Mouse (Mus musculus): ENCODE measurements around the gene 9030612E09Rik.

The 9030612E09Rik gene

DNA sequence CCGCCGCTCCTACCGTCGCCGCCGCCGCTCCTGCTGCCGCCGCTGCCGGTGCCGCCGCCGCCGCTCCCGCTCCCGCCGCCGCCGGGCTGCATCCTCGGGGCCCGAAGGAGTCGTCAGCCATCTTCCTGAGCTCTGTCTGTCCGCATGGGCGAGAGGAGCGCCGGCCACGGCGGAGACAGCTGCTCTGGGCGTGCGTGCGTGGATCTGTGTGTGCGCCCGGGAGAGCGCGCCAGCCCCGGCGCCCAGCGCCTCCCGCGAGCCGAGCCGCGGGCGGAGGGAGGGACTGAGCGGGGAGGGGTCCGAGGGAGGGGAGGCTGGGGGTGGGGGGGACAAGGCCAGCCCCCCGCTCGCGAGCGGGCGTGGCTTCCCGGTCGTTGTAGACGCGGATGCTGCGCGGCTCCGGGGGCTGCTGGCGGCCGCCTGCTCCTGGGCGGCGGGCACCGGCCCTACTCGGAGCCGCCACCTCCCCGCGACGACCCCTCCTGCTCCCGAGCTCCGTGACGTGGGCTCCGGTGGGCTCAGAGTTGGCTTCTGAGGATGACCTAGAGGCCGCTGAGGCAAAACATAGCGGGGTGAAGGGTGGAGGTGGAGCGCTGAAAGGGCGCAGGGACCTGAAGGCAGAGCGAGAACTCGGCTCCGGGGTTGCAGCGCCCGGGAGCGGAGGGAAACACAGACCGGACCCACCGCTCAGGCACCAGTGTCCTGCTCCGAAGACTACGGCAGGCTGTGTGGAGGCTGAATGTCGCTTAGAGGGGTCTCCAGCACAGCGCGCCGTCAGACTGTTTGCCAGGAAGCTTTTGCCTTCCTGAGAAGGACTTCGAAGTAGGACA is at the start of gene 9030612E09Rik, which contains the start of gene Sobp:
TSS of gene 9030612E09Rik (plus strand) at position 379 of the 830 bp plus-strand sequence.
TSS of gene Sobp (minus strand) at position 205 of the 830 bp plus-strand sequence.
- peak; percentile 77 for DNase-seq

GRCm38 (mm10) chr10:43128750-43129149 is 45.8 kb upstream of the 9030612E09Rik start:
- DNase-seq: no peak

DNA sequence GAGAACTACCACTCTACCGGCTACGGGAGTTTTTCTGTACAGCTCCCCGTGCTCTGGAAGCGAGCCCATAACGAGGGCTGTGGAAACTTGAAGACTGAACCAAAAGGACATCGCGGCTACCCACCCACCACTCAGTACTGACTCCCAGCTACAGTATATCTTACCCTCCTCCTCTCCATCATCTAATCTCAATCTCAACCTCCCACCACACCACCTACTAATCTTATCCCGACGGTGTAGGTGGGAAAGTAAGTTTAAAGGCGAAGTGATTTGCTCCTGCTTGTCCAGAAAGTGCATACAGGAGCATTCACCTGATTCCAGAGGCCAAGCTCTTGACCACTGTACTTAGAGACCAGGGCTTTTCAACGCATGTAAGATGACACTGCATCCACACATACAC is 40.5 kb upstream of the 9030612E09Rik start:
- no peak for DNase-seq

DNA sequence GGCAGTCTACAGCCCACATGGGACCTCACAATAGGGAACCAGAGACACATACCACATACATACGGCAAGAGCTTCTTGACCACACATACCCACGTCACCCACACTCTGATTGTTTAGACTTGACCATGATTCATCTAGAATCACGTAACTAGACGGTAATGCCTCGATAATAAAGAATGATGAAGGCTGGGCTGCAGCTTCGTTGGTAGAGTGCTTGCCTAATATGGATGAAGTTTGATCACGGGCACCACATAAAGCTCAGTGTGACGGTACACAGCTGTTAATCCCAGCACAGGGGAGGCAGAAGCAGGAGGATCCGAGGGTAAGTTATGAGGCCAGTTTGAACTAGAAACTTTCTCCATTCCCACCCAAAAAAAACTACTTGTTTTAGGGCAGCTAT is 31.3 kb upstream of the 9030612E09Rik start:
- no peak for DNase-seq

DNA sequence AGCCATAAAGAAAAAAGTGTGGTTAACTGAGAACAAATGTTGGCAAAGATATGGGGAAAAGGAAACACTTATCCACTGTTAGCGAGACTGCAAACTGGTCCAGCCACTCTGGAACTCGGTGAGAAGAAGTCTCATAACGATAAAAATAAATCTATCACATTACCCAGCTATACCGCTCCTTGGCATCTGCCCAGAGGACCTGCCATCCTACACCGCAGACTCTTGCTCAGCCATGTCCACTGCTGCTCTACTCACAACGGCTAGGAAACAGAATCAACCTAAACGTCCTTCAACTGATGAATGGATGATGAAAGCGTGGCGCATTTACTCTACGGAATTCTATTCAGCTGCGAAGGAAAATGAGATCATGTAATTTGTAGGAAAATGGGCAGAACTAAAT is 26.0 kb upstream of the 9030612E09Rik start:
- no peak for DNase-seq

DNA sequence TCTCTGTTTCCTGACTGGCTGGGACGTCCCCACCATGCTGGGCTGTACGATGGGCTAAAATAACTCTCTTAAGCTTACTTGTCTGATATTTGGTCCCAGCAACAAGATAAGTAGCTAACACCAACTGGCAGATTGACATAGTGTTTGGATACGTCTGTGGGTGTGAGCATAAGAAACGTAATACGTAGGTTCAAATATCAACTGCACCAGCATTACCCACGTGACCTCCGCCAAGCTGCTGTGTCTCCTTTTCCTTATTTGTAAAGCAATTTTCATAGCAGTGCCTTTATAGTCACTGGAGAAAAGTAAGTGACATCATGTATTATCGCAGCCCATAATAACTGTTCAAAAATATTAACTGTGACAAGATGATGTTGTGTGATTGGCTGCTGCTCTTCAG is 21.9 kb upstream of the 9030612E09Rik start:
- DNase-seq: no peak

GRCm38 (mm10) chr10:43155046-43155560 is 19.4 kb upstream of the 9030612E09Rik start:
- DNase-seq: peak; percentile 46

DNA sequence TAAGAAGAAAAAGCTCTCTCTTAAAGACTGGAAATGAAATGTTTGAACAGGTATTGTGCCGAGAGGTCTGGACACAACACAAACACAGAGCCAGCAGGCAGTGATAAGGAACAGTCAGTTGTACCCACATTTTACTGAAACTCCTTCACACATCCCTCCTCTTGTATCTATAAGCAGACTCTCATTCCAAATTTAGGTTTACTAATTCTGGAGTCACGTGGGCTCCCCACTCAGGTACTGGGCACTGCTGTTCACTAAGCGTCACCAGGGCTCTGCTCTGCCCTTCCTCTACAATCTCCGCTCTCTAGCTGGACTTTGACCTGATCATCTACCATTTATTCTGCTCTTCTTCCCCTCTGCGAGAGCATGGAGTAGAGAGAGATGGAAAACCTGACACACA is 15.6 kb upstream of the 9030612E09Rik start:
- DNase-seq: no peak

- DNase-seq: no peak
These were observed 15.2 kb upstream of the 9030612E09Rik start for GRCm38 (mm10) chr10:43159333-43159732.

DNA sequence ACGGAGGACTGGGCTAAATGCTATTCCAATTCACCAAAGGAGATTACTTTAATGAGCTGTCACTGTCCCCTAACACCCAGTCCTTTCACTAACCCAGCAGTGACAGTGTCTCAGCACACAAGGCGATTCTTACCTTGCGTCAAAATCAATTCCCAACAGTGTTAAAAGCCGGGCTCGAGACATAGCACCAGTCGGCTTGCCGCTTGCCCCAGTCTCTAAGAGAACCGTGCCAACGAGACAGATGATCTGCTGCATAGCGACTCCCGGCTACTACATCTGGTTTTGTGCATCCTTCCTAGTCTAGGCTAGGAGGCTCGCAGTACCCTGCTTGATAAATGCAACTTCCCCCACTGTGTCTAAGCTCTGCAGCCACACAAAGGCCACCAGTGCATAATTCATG is 12.2 kb upstream of the 9030612E09Rik start:
- no peak for DNase-seq

DNA sequence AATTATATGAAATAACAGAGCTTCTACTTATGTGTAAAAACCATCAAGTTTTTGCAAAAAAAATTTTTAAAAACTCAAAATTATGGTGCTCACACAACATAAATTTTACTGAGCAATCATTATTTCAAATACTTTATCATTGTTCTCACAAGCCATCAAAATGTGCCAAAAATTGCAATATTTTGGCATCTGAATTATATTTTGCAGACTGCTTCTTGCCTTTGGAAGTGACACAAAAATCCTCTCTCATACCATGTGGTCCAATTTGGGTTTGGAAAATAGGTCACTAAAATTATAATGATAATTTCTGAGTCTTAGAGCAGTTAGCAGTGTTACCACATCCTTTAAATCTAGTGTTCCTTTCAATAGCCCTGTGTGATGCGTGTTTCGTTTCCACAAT is 10.1 kb upstream of the 9030612E09Rik start:
- DNase-seq: no peak

DNA sequence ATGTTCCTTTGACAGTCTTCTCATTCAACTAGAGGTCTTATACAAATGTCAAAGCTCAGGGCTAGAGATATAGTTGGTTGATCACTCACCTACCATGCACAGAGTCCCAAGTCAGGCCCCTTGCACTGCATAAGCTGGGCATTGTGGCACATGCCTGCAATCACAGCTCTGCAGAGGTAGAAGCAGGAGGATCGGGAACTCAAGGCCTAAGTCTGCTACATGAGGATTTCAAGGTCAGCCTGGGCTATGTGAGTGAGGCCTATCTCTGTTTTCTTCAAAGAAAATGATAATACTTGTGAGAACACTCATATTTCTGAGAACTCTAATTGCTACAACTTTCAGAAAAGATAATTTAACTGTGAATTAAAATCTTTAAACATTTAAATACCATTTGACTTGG is 8.4 kb upstream of the 9030612E09Rik start:
- no peak for DNase-seq

- DNase-seq: no peak
These were observed 7.7 kb upstream of the 9030612E09Rik start for GRCm38 (mm10) chr10:43166817-43167216.

GRCm38 (mm10) chr10:43168847-43169246 is 5.7 kb upstream of the 9030612E09Rik start:
- DNase-seq: no peak

GRCm38 (mm10) chr10:43171106-43171505 is 3.4 kb upstream of the 9030612E09Rik start:
- DNase-seq: no peak

DNA sequence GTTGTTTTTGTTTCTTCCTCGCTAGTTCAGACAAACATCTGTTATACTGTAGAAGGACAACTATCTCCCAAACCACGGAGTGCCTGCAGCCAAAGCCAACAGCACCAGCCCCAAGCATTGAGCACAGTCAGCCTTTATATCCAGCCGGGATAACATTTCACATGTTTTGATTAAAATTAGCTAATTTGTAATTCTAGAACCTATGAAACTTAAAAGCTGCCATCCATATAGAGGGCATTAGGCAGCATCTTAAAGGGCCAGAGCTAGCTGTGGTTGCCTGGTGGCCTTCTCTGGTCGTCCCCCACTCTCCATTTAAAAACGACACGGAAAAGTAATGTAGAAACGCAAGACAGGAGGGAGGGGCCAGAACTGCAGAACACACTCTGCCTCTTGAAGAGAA is 2.4 kb upstream of the 9030612E09Rik start:
- no peak for DNase-seq

DNA sequence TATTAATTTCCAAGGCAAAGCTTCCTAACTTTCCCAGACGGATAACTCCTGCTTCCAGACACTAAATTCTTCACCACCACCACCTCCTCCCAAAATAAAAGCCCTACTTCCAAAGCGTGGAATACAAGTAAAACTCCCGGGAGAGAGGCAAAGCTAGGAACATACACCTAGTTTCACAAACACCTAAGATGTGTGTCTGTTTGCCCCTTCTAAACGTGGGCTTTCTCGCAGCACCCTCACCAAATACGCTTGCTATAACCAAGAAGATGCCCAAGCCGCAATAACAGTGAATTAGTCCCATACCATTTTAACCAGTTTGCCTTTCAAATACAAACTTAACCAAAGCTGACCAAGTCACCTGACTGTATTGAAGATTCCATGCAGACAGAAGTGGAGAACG is 1.9 kb upstream of the 9030612E09Rik start:
- no peak for DNase-seq

DNA sequence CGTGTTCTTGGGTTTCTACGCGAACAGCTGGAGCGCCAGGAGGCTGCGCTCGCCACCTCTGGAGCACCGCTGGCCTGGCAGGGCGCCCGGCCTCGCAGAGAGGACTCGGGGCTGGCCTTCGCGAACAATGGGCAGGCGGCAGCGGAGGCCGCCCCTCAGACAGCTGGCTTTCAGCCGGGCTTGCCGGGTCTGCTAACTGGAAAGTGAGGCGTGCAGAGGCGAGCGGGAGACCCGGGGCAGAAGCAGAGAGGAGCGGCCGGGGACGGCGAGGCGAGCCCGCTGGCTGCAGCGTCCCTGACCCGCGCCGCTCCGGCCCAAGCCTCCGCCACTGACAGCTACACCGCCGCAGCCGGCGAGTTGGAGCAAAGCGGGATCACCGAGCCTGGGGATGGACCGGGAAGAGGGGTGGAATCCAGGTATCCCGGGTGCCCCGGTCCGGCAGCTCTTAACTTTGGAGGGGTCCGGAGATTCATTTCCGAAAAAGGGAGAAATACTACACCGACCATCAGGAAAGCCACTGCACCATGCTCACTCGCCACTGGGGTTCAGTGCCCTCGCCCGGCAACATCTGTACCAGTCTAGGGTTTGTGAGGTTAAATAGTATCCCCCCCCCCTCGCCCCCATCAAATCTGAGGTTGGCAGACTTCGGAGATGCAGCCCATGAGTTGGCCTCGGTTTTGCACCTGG is 1.2 kb upstream of the 9030612E09Rik start:
- peak; percentile 65 for DNase-seq

DNA sequence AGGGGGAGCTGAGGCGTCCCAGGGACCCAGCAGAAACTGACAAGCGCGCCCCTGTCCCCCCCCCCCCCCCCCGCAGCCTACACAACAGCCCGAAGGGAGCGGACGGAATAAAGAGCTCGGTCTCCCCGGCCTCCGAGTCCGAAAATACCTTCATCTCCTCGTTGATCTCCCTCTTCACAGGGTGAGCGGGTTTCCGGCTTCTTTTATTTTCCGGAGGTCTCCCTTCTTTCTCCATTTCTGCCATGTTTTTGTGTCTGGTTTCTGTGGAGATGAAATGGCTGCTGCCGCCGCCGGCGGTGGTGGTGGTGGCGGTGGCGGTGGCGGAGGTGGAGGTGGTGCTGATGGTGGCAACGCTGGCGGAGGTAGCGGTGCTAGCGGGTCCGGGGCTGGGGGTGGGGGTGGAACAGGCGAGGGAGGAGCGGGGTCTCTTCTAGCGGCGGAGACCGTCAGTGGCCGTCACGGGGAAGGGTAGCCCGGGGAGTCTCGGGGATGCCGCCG is 627 bp upstream of the 9030612E09Rik start:
- DNase-seq: no peak

DNA sequence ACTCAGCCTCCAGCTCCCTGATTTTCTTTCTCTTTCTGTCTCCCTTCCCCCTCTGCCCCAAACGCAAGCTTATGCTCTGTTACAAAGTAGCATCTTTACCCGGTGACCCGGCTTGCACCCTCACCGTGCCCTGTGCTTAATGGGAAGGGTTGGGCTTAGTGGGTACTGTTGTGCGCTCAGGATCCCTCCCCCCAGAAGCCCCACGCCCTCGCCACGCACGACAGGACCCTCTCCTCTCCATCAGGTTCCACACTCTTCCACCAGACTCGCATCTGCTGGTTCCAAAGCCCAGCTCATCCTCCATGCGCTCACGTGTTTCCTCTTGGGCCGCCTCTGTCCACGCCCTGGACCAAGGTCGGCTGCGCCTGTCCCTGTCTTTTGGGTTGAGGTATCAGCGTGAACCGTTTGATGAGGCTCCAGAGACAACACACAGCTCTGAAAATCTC is 675 bp downstream of the 9030612E09Rik start:
- peak; percentile 17 for DNase-seq

- no peak for DNase-seq
These were observed 5.9 kb downstream of the 9030612E09Rik start for GRCm38 (mm10) chr10:43180313-43180912.

- no peak for DNase-seq
These were observed 25.7 kb downstream of the 9030612E09Rik start for GRCm38 (mm10) chr10:43200206-43200605.

- no peak for DNase-seq
These were observed 29.4 kb downstream of the 9030612E09Rik start for GRCm38 (mm10) chr10:43203865-43204264.

Measured in right cerebral cortex, postnatal 4 days (tissue).